Mouse (Mus musculus): Measurements from ENCODE around the gene Ift74. TPM values are rescaled to one million over a fixed set of nuclear protein-coding genes. Genes with fewer than 3 reads are reported as not detected.

The Ift74 gene
- total RNA-seq, 1 experiment from 2014 or later, result 35.8 TPM

Other genes starting within 250 kb of the Ift74 start
- not detected in 2 replicates for gene Gm10306, start 57.9 kb upstream of the Ift74 start, total RNA-seq (2017)
- 22.0 and 30.4 TPM in 2 replicates for gene Caap1, start 57.7 kb upstream of the Ift74 start, total RNA-seq (2017)
- gene Plaa, start 11.2 kb upstream of the Ift74 start, total RNA-seq (2017), result 97.0 and 111 TPM in 2 replicates
- gene Lrrc19, start 35.7 kb downstream of the Ift74 start, total RNA-seq (2017), result not detected in 2 replicates
- gene Tek, start 124.8 kb downstream of the Ift74 start, total RNA-seq (2017), result 7.9 and 13.0 TPM in 2 replicates